Mouse (Mus musculus) ovary, postnatal 10 days (tissue): Measurements from ENCODE around the gene Gm7903.
"Not testable (repeated sequence)": the region's sequence is repeated elsewhere in the genome, so short reads cannot be mapped to it uniquely, and the experiment has no call there.

ENCODE experiments used
- DNase-seq: peaks from one replicate; pipeline ENCODE4 v3.0.0; 2022; ENCODE audit warnings: low spot score

The Gm7903 gene

GRCm38 (mm10) chrX:135433535-135433934, at the start of gene Gm7903:
Gm7903 (plus strand) TSS chrX:135433835.
- DNase-seq = not testable (repeated sequence)

DNA sequence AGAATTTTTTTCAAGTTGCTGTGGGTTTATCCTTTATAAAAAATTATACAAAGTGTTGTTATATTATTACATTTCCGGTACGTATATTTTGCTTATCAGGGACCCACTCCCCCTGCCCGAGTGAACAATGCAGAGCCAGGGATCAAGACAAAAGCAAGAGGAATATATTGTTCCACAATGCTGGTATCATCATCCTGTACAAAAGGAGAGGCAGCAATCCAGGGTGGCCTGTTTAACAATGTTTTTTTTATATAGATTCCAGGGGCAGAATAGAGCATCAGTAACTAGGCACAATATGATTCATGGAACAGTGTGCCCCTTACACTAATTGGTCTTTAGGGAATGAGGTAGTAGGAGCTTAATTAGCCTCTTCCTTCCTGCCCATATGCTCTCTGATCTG, 30.1 kb upstream of the Gm7903 start:
- not testable (repeated sequence) for DNase-seq

DNA sequence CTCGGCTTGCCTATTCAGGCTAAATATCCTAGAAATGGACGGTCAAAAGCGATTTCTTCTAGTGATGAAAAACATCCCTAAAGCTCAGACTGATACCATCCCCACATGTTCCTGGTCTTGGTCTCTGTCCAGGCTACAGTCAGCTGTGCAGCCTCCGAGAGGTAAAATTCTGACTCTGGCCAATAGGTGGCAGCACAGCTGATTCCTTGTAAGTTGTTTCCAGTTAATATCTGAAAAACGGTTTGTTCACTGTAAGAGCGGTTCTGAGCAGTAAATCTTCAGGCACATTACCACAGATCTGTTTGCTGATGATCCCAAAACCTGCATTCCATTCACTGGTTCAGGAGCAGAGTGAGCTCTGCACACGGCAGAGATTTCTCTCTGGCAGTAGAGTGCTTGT, 12.4 kb upstream of the Gm7903 start:
- DNase-seq = not testable (repeated sequence)

GRCm38 (mm10) chrX:135421824-135422223, 11.8 kb upstream of the Gm7903 start:
- not testable (repeated sequence) for DNase-seq

DNA sequence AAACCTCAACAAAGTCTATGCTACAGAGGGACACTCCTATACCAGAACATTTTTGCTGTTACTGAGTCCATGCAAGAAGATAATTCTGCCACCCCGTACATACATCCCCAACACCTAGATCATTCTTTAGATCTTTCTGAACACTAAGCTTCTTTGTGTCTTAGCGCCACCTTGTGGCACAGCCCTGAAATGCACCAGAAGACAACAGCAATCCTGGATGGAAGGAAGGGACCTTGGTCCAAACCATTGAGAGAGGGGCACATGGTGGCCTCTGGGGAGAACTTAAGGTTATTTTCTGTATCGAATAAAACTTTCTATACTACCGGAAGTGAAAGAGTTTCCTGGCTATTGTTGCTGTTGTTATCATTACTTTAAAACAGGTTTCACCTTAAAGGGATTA, 11.2 kb upstream of the Gm7903 start:
- not testable (repeated sequence) for DNase-seq

DNA sequence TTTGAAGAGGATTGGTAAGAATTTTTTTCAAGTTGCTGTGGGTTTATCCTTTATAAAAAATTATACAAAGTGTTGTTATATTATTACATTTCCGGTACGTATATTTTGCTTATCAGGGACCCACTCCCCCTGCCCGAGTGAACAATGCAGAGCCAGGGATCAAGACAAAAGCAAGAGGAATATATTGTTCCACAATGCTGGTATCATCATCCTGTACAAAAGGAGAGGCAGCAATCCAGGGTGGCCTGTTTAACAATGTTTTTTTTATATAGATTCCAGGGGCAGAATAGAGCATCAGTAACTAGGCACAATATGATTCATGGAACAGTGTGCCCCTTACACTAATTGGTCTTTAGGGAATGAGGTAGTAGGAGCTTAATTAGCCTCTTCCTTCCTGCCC, 30.5 kb downstream of the Gm7903 start:
- not testable (repeated sequence) for DNase-seq

GRCm38 (mm10) chrX:135481902-135482301, 48.3 kb downstream of the Gm7903 start:
- not testable (repeated sequence) for DNase-seq

DNA sequence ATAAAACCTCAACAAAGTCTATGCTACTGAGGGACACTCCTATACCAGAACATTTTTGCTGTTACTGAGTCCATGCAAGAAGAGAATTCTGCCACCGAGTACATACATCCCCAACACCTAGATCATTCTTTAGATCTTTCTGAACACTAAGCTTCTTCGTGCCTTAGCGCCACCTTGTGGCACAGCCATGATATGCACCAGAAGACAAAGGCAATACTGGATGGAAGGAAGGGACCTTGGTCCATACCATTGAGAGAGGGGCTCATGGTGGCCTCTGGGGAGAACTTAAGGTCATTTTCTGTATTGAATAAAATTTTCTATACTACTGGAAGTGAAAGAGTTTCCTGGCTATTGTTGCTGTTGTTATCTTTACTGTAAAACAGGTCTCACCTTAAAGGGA, 49.5 kb downstream of the Gm7903 start:
- not testable (repeated sequence) for DNase-seq
